Mouse (Mus musculus) lung, postnatal 0 days (tissue): ENCODE results near the gene Kcnd3.

ENCODE experiments used
- CTCF ChIP-seq: IDR thresholded peaks from 2 replicates; pipeline ENCODE4 v1.5.1; 2016; ENCODE audit warnings: antibody characterized with exemption, mild to moderate bottlenecking
- EP300 ChIP-seq: IDR thresholded peaks from 2 replicates; pipeline ENCODE4 v1.6.1; 2016; ENCODE audit warnings: antibody characterized with exemption, mild to moderate bottlenecking, control low read depth

DNA sequence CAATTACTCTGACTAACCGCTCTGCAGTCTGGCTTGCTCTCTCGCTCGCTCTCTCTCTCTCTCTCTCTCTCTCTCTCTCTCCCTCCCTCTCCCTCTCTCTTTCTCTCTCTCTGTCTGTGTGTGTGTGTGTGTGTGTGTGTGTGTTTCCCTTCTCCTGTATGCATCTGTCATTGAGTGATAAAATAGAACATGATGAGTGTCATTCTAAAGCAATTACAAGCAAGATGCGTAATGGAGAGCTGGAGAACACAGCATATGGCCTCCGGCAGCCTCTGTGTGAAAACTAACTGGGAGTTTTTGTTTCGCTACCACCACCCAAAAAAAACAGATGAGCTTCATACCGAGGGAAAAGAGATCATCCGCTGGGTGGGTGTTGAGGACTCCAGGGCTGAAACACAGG is 29.3 kb downstream of the Kcnd3 start:
- TF ChIP-seq CTCF (no peak), EP300 (no peak)
